Mouse (Mus musculus): ENCODE results near the gene Acvr1b. TPM values are rescaled to one million over a fixed set of nuclear protein-coding genes. Genes with fewer than 3 reads are reported as not detected.

Gene Acvr1b
- polyA plus RNA-seq, 1 experiment from 2014 or later = 10.5 TPM

GRCm38 (mm10) chr15:101142672-101143071, 31.2 kb upstream of the Acvr1b start:
- Histone ChIP-seq H3K4me1 (ENCODE audit: control insufficient read depth, insufficient read depth, low read length) (peaks cover 23% of the 10 kb centered on the region), H3K9me3 (replicated peaks; ENCODE audit: control insufficient read depth, low read length) (no peaks in the 10 kb centered on the region), H3K4me3 (ENCODE audit: low read depth, low read length) (no peak overlapping the region), H3K36me3 (replicated peaks; ENCODE audit: control insufficient read depth, insufficient read depth, low read depth, low read length) (no peaks in the 10 kb centered on the region), H3K27ac (replicated peaks; ENCODE audit: low read depth, low read length) (0 out of 2 replicates have a peak overlapping the region, but pooled peaks have one; percentile 4), H3K27me3 (ENCODE audit: control insufficient read depth, insufficient read depth, low read length) (no peaks in the 10 kb centered on the region), H3K4me2 (ENCODE audit: low read depth, low read length) (no peak overlapping the region), H3K9ac (replicated peaks; ENCODE audit: low read length) (peak overlapping the region; percentile 18; the same call in 1 of the 2 replicates)
- ATAC-seq (replicated peaks; ENCODE audit: insufficient number of reproducible peaks, low FRiP score, low TSS enrichment, low read depth) (no peak), DNase-seq (ENCODE audit: low spot score) (no peak)
- WGBS = 53% methylated on average over 8 of the region's 8 CpGs

- Histone ChIP-seq H3K9me3 (replicated peaks; ENCODE audit: control insufficient read depth, low read length) (no peaks in the 10 kb centered on the region), H3K36me3 (replicated peaks; ENCODE audit: control insufficient read depth, insufficient read depth, low read depth, low read length) (no peaks in the 10 kb centered on the region), H3K9ac (replicated peaks; ENCODE audit: low read length) (0 out of 2 replicates have a peak overlapping the region, but pooled peaks have one; percentile 18), H3K27ac (replicated peaks; ENCODE audit: low read depth, low read length) (peak overlapping the region; percentile 59; the same call in 1 of the 2 replicates), H3K27me3 (ENCODE audit: control insufficient read depth, insufficient read depth, low read length) (no peaks in the 10 kb centered on the region), H3K4me2 (ENCODE audit: low read depth, low read length) (peak overlapping the region; percentile 13; the same call in 1 of the 2 replicates), H3K4me3 (ENCODE audit: low read depth, low read length) (no peak overlapping the region), H3K4me1 (ENCODE audit: control insufficient read depth, insufficient read depth, low read length) (peaks cover 23% of the 10 kb centered on the region)
- ATAC-seq (replicated peaks; ENCODE audit: insufficient number of reproducible peaks, low FRiP score, low TSS enrichment, low read depth) (no peak), DNase-seq (ENCODE audit: low spot score) (peak; percentile 73)
- WGBS = 10% methylated on average over 8 of the region's 8 CpGs
Observed at GRCm38 (mm10) chr15:101143494-101143893, 30.4 kb upstream of the Acvr1b start.

GRCm38 (mm10) chr15:101144176-101144575, 29.7 kb upstream of the Acvr1b start:
- Histone ChIP-seq H3K27me3 (ENCODE audit: control insufficient read depth, insufficient read depth, low read length) (no peaks in the 10 kb centered on the region), H3K4me2 (ENCODE audit: low read depth, low read length) (no peak overlapping the region), H3K9me3 (replicated peaks; ENCODE audit: control insufficient read depth, low read length) (no peaks in the 10 kb centered on the region), H3K4me1 (ENCODE audit: control insufficient read depth, insufficient read depth, low read length) (peaks cover 23% of the 10 kb centered on the region), H3K27ac (replicated peaks; ENCODE audit: low read depth, low read length) (no peak overlapping the region), H3K36me3 (replicated peaks; ENCODE audit: control insufficient read depth, insufficient read depth, low read depth, low read length) (no peaks in the 10 kb centered on the region), H3K9ac (replicated peaks; ENCODE audit: low read length) (0 out of 2 replicates have a peak overlapping the region, but pooled peaks have one; percentile 6), H3K4me3 (ENCODE audit: low read depth, low read length) (no peak overlapping the region)
- DNase-seq (ENCODE audit: low spot score) (no peak), ATAC-seq (replicated peaks; ENCODE audit: insufficient number of reproducible peaks, low FRiP score, low TSS enrichment, low read depth) (no peak)
- WGBS = 84% methylated on average over 5 of the region's 5 CpGs

DNA sequence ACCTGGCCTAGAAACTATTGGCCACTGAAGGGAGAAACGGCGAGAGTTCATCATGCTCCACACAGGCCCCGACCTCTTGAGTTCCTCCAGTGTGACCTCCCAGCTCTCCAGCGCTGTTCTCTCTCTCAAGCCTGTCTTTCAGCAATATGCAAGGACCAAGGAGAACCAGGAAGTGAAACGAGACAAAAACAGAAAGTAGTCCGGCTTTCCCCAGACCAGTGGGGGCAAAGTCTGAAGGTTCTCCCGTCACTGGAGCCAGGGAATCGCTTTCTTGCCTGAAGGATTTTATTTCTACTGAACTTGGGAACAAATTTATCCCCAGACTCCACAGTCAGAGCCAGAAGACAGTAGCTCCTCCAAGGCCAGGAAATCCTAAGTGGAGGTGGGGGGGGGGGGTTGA, 29.1 kb upstream of the Acvr1b start:
- no peak overlapping the region for H3K9ac ChIP-seq (replicated peaks; ENCODE audit: low read length)
- no peaks in the 10 kb centered on the region for H3K36me3 ChIP-seq (replicated peaks; ENCODE audit: control insufficient read depth, insufficient read depth, low read depth, low read length)
- peaks cover 17% of the 10 kb centered on the region for H3K4me1 ChIP-seq (ENCODE audit: control insufficient read depth, insufficient read depth, low read length)
- ATAC-seq (replicated peaks; ENCODE audit: insufficient number of reproducible peaks, low FRiP score, low TSS enrichment, low read depth) (no peak), DNase-seq (ENCODE audit: low spot score) (no peak)
- H3K9me3 ChIP-seq (replicated peaks; ENCODE audit: control insufficient read depth, low read length) = no peaks in the 10 kb centered on the region
- 85% methylated on average over 8 of the region's 8 CpGs for WGBS
- H3K4me3 ChIP-seq (ENCODE audit: low read depth, low read length) = no peak overlapping the region
- no peak overlapping the region for H3K27ac ChIP-seq (replicated peaks; ENCODE audit: low read depth, low read length)
- H3K27me3 ChIP-seq (ENCODE audit: control insufficient read depth, insufficient read depth, low read length) = no peaks in the 10 kb centered on the region
- H3K4me2 ChIP-seq (ENCODE audit: low read depth, low read length) = no peak overlapping the region

GRCm38 (mm10) chr15:101145424-101146099, 28.3 kb upstream of the Acvr1b start:
- H3K9ac ChIP-seq (replicated peaks; ENCODE audit: low read length) = peak overlapping the region; percentile 32; the same call in 1 of the 2 replicates
- 8% methylated on average over 19 of the region's 19 CpGs for WGBS
- H3K4me3 ChIP-seq (ENCODE audit: low read depth, low read length) = peak overlapping the region; percentile 3; the same call in 1 of the 2 replicates
- peak overlapping the region; percentile 13 for H3K4me2 ChIP-seq (ENCODE audit: low read depth, low read length)
- H3K9me3 ChIP-seq (replicated peaks; ENCODE audit: control insufficient read depth, low read length) = no peaks in the 10 kb centered on the region
- no peak overlapping the region for H3K27ac ChIP-seq (replicated peaks; ENCODE audit: low read depth, low read length)
- ATAC-seq (replicated peaks; ENCODE audit: insufficient number of reproducible peaks, low FRiP score, low TSS enrichment, low read depth) = peak; percentile 92
- H3K27me3 ChIP-seq (ENCODE audit: control insufficient read depth, insufficient read depth, low read length) = no peaks in the 10 kb centered on the region
- peak; percentile 97 for DNase-seq (ENCODE audit: low spot score)
- H3K36me3 ChIP-seq (replicated peaks; ENCODE audit: control insufficient read depth, insufficient read depth, low read depth, low read length) = no peaks in the 10 kb centered on the region
- H3K4me1 ChIP-seq (ENCODE audit: control insufficient read depth, insufficient read depth, low read length) = peaks cover 12% of the 10 kb centered on the region

GRCm38 (mm10) chr15:101146100-101146965, 27.5 kb upstream of the Acvr1b start:
- H3K27me3 ChIP-seq (ENCODE audit: control insufficient read depth, insufficient read depth, low read length) = no peaks in the 10 kb centered on the region
- H3K9me3 ChIP-seq (replicated peaks; ENCODE audit: control insufficient read depth, low read length) = no peaks in the 10 kb centered on the region
- H3K4me1 ChIP-seq (ENCODE audit: control insufficient read depth, insufficient read depth, low read length) = peaks cover 9% of the 10 kb centered on the region
- WGBS = 65% methylated on average over 15 of the region's 15 CpGs
- no peak overlapping the region for H3K4me2 ChIP-seq (ENCODE audit: low read depth, low read length)
- no peak overlapping the region; the same call in 1 of the 2 replicates for H3K9ac ChIP-seq (replicated peaks; ENCODE audit: low read length)
- DNase-seq (ENCODE audit: low spot score) (no peak), ATAC-seq (replicated peaks; ENCODE audit: insufficient number of reproducible peaks, low FRiP score, low TSS enrichment, low read depth) (no peak)
- H3K36me3 ChIP-seq (replicated peaks; ENCODE audit: control insufficient read depth, insufficient read depth, low read depth, low read length) = no peaks in the 10 kb centered on the region
- H3K4me3 ChIP-seq (ENCODE audit: low read depth, low read length) = no peak overlapping the region
- no peak overlapping the region for H3K27ac ChIP-seq (replicated peaks; ENCODE audit: low read depth, low read length)

DNA sequence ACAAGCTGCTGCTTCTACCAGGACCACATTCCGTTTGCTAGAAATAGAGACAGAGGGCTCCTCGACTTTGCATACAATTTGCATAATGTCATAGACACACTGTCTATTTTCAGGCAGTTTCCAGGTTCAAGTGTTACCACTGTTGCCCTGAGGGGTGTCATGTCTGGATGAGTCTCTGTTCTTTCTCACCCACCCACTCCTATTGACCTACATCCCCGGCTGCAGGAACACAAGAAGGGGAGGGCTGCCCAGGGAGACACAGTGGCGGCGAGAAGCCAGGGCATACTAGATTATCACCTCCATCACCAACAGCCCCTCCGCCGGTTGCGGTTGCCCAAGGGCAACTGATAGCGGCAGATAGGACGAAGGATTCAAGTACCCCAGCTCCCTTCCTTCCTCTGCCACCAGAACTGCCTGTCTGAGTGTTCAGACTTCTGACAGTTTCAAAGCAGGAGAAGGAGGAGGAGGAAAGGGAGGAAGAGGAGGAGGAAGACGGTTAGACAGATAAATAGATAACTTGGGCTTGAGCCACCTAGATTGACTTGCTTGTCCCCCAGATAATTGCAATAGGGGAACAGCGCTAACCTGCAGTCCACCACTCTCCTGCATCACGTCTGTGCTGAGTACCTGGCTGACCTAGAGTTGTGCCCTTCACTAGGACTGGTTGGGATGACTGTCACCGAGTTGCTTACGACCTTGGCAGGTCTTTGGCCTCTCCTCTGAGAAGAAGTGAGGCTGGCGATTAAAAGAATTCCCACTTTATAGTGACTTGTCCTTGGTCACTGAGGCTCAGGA, 26.6 kb upstream of the Acvr1b start:
- Histone ChIP-seq H3K36me3 (replicated peaks; ENCODE audit: control insufficient read depth, insufficient read depth, low read depth, low read length) (no peaks in the 10 kb centered on the region), H3K4me3 (ENCODE audit: low read depth, low read length) (no peak overlapping the region), H3K9ac (replicated peaks; ENCODE audit: low read length) (no peak overlapping the region), H3K9me3 (replicated peaks; ENCODE audit: control insufficient read depth, low read length) (no peaks in the 10 kb centered on the region), H3K27ac (replicated peaks; ENCODE audit: low read depth, low read length) (no peak overlapping the region), H3K4me2 (ENCODE audit: low read depth, low read length) (no peak overlapping the region), H3K4me1 (ENCODE audit: control insufficient read depth, insufficient read depth, low read length) (peaks cover 9% of the 10 kb centered on the region), H3K27me3 (ENCODE audit: control insufficient read depth, insufficient read depth, low read length) (no peaks in the 10 kb centered on the region)
- WGBS = 79% methylated on average over 16 of the region's 16 CpGs
- no peak for ATAC-seq (replicated peaks; ENCODE audit: insufficient number of reproducible peaks, low FRiP score, low TSS enrichment, low read depth)
- no peak for DNase-seq (ENCODE audit: low spot score)
